Mouse (Mus musculus) hindbrain, embryonic 12.5 days (tissue): ENCODE measurements around the gene Zfp758. TPM values are rescaled to one million over a fixed set of nuclear protein-coding genes. Genes with fewer than 3 reads are reported as not detected.
"Not testable (repeated sequence)": the region's sequence is repeated elsewhere in the genome, so short reads cannot be mapped to it uniquely, and the experiment has no call there.

Experiments used
- ATAC-seq: fragments of 200-750 bp; cut with Nextera tagmentation; 2 replicates; pipeline ENCODE4 v1.8.0; 2017; ENCODE audit warnings: moderate TSS enrichment; ENCODE audit not compliant: low FRiP score
- H3K27ac ChIP-seq: fragments of 300-500 bp; sonication (generic); 2 replicates; pipeline ENCODE4 v1.5.1; 2016; ENCODE audit warnings: mild to moderate bottlenecking
- H3K27me3 ChIP-seq: fragments of 300-500 bp; sonication (generic); 2 replicates; pipeline ENCODE4 v1.6.1; 2016; ENCODE audit warnings: mild to moderate bottlenecking
- H3K36me3 ChIP-seq: fragments of 300-500 bp; sonication (generic); 2 replicates; pipeline ENCODE4 v1.6.1; 2016; ENCODE audit warnings: mild to moderate bottlenecking
- H3K4me1 ChIP-seq: fragments of 300-500 bp; sonication (generic); 2 replicates; pipeline ENCODE4 v1.6.1; 2016
- H3K4me2 ChIP-seq: fragments of 300-500 bp; sonication (generic); replicated peaks from 2 replicates; pipeline ENCODE4 v1.6.1; 2016; ENCODE audit warnings: mild to moderate bottlenecking
- H3K4me3 ChIP-seq: fragments of 300-500 bp; sonication (generic); 2 replicates; pipeline ENCODE4 v1.5.1; 2016; ENCODE audit warnings: mild to moderate bottlenecking
- H3K9ac ChIP-seq: fragments of 300-500 bp; sonication (generic); 2 replicates; pipeline ENCODE4 v1.6.1; 2016; ENCODE audit warnings: mild to moderate bottlenecking, moderate library complexity
- H3K9me3 ChIP-seq: fragments of 300-500 bp; sonication (generic); replicated peaks from 2 replicates; pipeline ENCODE4 v1.6.1; 2016; ENCODE audit warnings: mild to moderate bottlenecking
- WGBS: fragments of 180-500 bp; shearing (Covaris S2); methylation state at CpG from one replicate; pipeline ENCODE4 v1.1.7; 2016; 5-methylcytosine and 5-hydroxymethylcytosine counted together
- polyA plus RNA-seq: library from polyadenylated mRNA; unstranded; fragments of >200 nt; fragmentation: Nextera tagmentation; extraction: Ambion mirVana; gene quantifications from 2 replicates; pipeline ENCODE4 v1.2.1, GENCODE M21; 2016

Zfp758 gene
- polyA plus RNA-seq: 10.1 and 12.9 TPM in 2 replicates

- peak within 1 kb of the TSS; percentile 60 for H3K4me3 ChIP-seq
- under 1% methylated on average over 31 of the region's 43 CpGs for WGBS
- H3K27me3 ChIP-seq: not testable (repeated sequence)
- H3K9me3 ChIP-seq: peaks cover 12% of the 10 kb centered on the region
- H3K36me3 ChIP-seq: peaks cover 20% of the 10 kb centered on the region; the same call in 1 of the 2 replicates
- ATAC-seq: peak; percentile 98
- H3K27ac ChIP-seq: peak within 1 kb of the TSS; percentile 80
- H3K9ac ChIP-seq: peak within 1 kb of the TSS; percentile 77
- H3K4me1 ChIP-seq: peaks cover 14% of the 10 kb centered on the region
- peak within 1 kb of the TSS; percentile 58 for H3K4me2 ChIP-seq
Observed at GRCm38 (mm10) chr17:22361101-22361781, at the start of gene Zfp758, which contains the start of gene Zfp944. Zfp758 (plus strand) TSS chr17:22361453. Zfp944 (minus strand) TSS chr17:22361400.

- not testable (repeated sequence) for H3K4me1 ChIP-seq, H3K36me3 ChIP-seq, H3K27me3 ChIP-seq, H3K9me3 ChIP-seq
- H3K9ac ChIP-seq: peak overlapping the region; percentile 66
- peak overlapping the region; percentile 56 for H3K4me3 ChIP-seq
- H3K4me2 ChIP-seq: peak overlapping the region; percentile 53
- peak; percentile 81 for ATAC-seq
- peak overlapping the region; percentile 73 for H3K27ac ChIP-seq
- WGBS: 2% methylated on average over 3 of the region's 3 CpGs
Observed at GRCm38 (mm10) chr17:22314219-22314618, 47.0 kb upstream of the Zfp758 start.

- peak within 1 kb of the TSS; percentile 66 for H3K9ac ChIP-seq
- H3K4me1 ChIP-seq, H3K9me3 ChIP-seq, H3K36me3 ChIP-seq, H3K27me3 ChIP-seq: not testable (repeated sequence)
- H3K27ac ChIP-seq: peak within 1 kb of the TSS; percentile 73
- peak within 1 kb of the TSS; percentile 53 for H3K4me2 ChIP-seq
- H3K4me3 ChIP-seq: peak within 1 kb of the TSS; percentile 56
- WGBS: under 1% methylated on average over 20 of the region's 20 CpGs
- peak; percentile 98 for ATAC-seq
Observed at GRCm38 (mm10) chr17:22314730-22315226, 46.5 kb upstream of the Zfp758 start, which contains the start of gene CT030661.1. CT030661.1 (minus strand) TSS chr17:22314837.

- Histone ChIP-seq H3K4me3 (peak overlapping the region; percentile 56), H3K9ac (0 out of 2 replicates have a peak overlapping the region, but pooled peaks have one; percentile 32), H3K4me2 (peak overlapping the region; percentile 53)
- WGBS: 15% methylated on average over 2 of the region's 2 CpGs
- H3K4me1 ChIP-seq, H3K27ac ChIP-seq, H3K9me3 ChIP-seq, H3K27me3 ChIP-seq, H3K36me3 ChIP-seq: not testable (repeated sequence)
- peak; percentile 50; the same call in 1 of the 2 replicates for ATAC-seq
Observed at GRCm38 (mm10) chr17:22315247-22315646, 46.0 kb upstream of the Zfp758 start.

- Histone ChIP-seq H3K36me3 (peaks cover 14% of the 10 kb centered on the region; the same call in 1 of the 2 replicates), H3K4me3 (no peak overlapping the region), H3K27ac (no peak overlapping the region), H3K4me1 (no peaks in the 10 kb centered on the region), H3K9ac (no peak overlapping the region), H3K9me3 (no peaks in the 10 kb centered on the region), H3K27me3 (no peaks in the 10 kb centered on the region), H3K4me2 (no peak overlapping the region)
- ATAC-seq: no peak
Observed at GRCm38 (mm10) chr17:22352794-22353193, 8.5 kb upstream of the Zfp758 start.

GRCm38 (mm10) chr17:22360572-22360971, 681 bp upstream of the Zfp758 start:
- Histone ChIP-seq H3K9ac (peak overlapping the region; percentile 59), H3K4me1 (peaks cover 14% of the 10 kb centered on the region), H3K4me2 (peak overlapping the region; percentile 56), H3K27ac (no peak overlapping the region), H3K4me3 (peak overlapping the region; percentile 60), H3K9me3 (peaks cover 12% of the 10 kb centered on the region), H3K27me3 (no peaks in the 10 kb centered on the region), H3K36me3 (peaks cover 20% of the 10 kb centered on the region; the same call in 1 of the 2 replicates)
- ATAC-seq: no peak; the same call in 1 of the 2 replicates
- WGBS: 36% methylated on average over 5 of the region's 5 CpGs

GRCm38 (mm10) chr17:22363895-22364294, 2.6 kb downstream of the Zfp758 start:
- Histone ChIP-seq H3K4me1 (peaks cover 14% of the 10 kb centered on the region), H3K4me2 (no peak overlapping the region), H3K27ac (no peak overlapping the region), H3K27me3 (no peaks in the 10 kb centered on the region), H3K9me3 (peaks cover 19% of the 10 kb centered on the region), H3K36me3 (peaks cover 20% of the 10 kb centered on the region), H3K4me3 (no peak overlapping the region), H3K9ac (no peak overlapping the region)
- ATAC-seq: no peak
- 95% methylated on average over 3 of the region's 3 CpGs for WGBS

GRCm38 (mm10) chr17:22410756-22411155, 49.5 kb downstream of the Zfp758 start:
- no peak for ATAC-seq
- no peaks in the 10 kb centered on the region for H3K27me3 ChIP-seq
- 74% methylated on average over 2 of the region's 2 CpGs for WGBS

GRCm38 (mm10) chr17:22417510-22417909, 56.3 kb downstream of the Zfp758 start:
- no peak overlapping the region for H3K4me2 ChIP-seq
- no peak overlapping the region for H3K9ac ChIP-seq
- no peaks in the 10 kb centered on the region for H3K9me3 ChIP-seq
- no peaks in the 10 kb centered on the region for H3K36me3 ChIP-seq
- peak; percentile 63; the same call in 1 of the 2 replicates for ATAC-seq
- H3K27ac ChIP-seq: no peak overlapping the region
- H3K4me1 ChIP-seq: no peaks in the 10 kb centered on the region
- no peaks in the 10 kb centered on the region for H3K27me3 ChIP-seq
- H3K4me3 ChIP-seq: no peak overlapping the region
- WGBS: under 1% methylated on average over 3 of the region's 3 CpGs

More at GRCm38 (mm10) chr17:22410756-22411155, 49.5 kb downstream of the Zfp758 start:
- Histone ChIP-seq H3K36me3 (no peaks in the 10 kb centered on the region), H3K4me3 (no peak overlapping the region), H3K4me1 (no peaks in the 10 kb centered on the region), H3K9me3 (0 out of 2 replicates have a peak, but pooled peaks cover 5% of the 10 kb centered on the region), H3K27ac (no peak overlapping the region), H3K9ac (no peak overlapping the region), H3K4me2 (no peak overlapping the region)

- no peaks in the 10 kb centered on the region for H3K36me3 ChIP-seq
- peaks cover 9% of the 10 kb centered on the region; the same call in 1 of the 2 replicates for H3K4me1 ChIP-seq
- H3K27me3 ChIP-seq: no peaks in the 10 kb centered on the region
- no peaks in the 10 kb centered on the region for H3K9me3 ChIP-seq
- peak within 1 kb of the TSS; percentile 71 for H3K9ac ChIP-seq
- peak within 1 kb of the TSS; percentile 85 for H3K27ac ChIP-seq
- WGBS: under 1% methylated on average over 29 of the region's 29 CpGs
- H3K4me3 ChIP-seq: peak within 1 kb of the TSS; percentile 59
- ATAC-seq: peak; percentile 98
- peak within 1 kb of the TSS; percentile 59 for H3K4me2 ChIP-seq
Observed at GRCm38 (mm10) chr17:22423952-22424617, 62.8 kb downstream of the Zfp758 start, which contains the start of gene Zfp946. Zfp946 (plus strand) TSS chr17:22424222.

GRCm38 (mm10) chr17:22424636-22425354, 63.5 kb downstream of the Zfp758 start:
- Histone ChIP-seq H3K4me2 (peak overlapping the region; percentile 59), H3K4me1 (peaks cover 9% of the 10 kb centered on the region; the same call in 1 of the 2 replicates), H3K9ac (peak overlapping the region; percentile 71), H3K4me3 (peak overlapping the region; percentile 59), H3K36me3 (no peaks in the 10 kb centered on the region), H3K27ac (peak overlapping the region; percentile 85), H3K9me3 (no peaks in the 10 kb centered on the region), H3K27me3 (no peaks in the 10 kb centered on the region)
- peak; percentile 49 for ATAC-seq
- WGBS: 4% methylated on average over 12 of the region's 12 CpGs
